Mouse (Mus musculus): ENCODE data around the gene Rraga. TPM values are rescaled to one million over a fixed set of nuclear protein-coding genes. Genes with fewer than 3 reads are reported as not detected.

The Rraga gene
- polyA plus RNA-seq, 1 experiment from 2014 or later, result 169 TPM

DNA sequence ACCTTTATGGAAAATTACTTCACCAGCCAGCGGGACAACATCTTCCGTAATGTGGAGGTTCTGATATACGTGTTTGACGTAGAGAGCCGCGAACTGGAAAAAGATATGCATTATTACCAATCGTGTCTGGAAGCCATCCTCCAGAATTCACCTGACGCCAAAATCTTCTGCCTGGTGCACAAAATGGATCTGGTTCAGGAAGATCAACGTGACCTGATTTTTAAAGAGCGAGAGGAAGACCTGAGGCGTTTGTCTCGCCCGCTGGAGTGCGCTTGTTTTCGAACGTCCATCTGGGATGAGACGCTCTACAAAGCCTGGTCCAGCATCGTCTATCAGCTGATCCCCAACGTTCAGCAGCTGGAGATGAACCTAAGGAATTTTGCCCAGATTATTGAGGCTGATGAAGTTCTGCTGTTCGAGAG, 663 bp downstream of the Rraga start:
- Histone ChIP-seq H3K4me1 (ENCODE audit: control insufficient read depth, insufficient read depth, low read length) (peaks cover 27% of the 10 kb centered on the region), H3K27ac (ENCODE audit: low read length) (peak overlapping the region; percentile 98), H3K9ac (ENCODE audit: low read depth, low read length) (peak overlapping the region; percentile 87), H3K27me3 (ENCODE audit: control insufficient read depth, insufficient read depth, low read depth, low read length) (no peaks in the 10 kb centered on the region), H3K4me3 (ENCODE audit: low read depth, low read length) (peak overlapping the region; percentile 83), H3K4me2 (ENCODE audit: low read length) (peak overlapping the region; percentile 63), H3K36me3 (ENCODE audit: control insufficient read depth, insufficient read depth, low read length) (no peaks in the 10 kb centered on the region), H3K9me3 (replicated peaks; ENCODE audit: control insufficient read depth, low read length, poor library complexity, severe bottlenecking) (no peaks in the 10 kb centered on the region)
- ATAC-seq, result peak; percentile 10; the same call in 1 of the 2 replicates
- WGBS, result under 1% methylated on average over 20 of the region's 20 CpGs

GRCm38 (mm10) chr4:86576630-86577225, 1.3 kb downstream of the Rraga start:
- Histone ChIP-seq H3K27ac (ENCODE audit: low read length) (peak overlapping the region; percentile 98; the same call in 1 of the 2 replicates), H3K4me1 (ENCODE audit: control insufficient read depth, insufficient read depth, low read length) (peaks cover 27% of the 10 kb centered on the region), H3K9ac (ENCODE audit: low read depth, low read length) (peak overlapping the region; percentile 87), H3K36me3 (ENCODE audit: control insufficient read depth, insufficient read depth, low read length) (no peaks in the 10 kb centered on the region), H3K9me3 (replicated peaks; ENCODE audit: control insufficient read depth, low read length, poor library complexity, severe bottlenecking) (no peaks in the 10 kb centered on the region), H3K27me3 (ENCODE audit: control insufficient read depth, insufficient read depth, low read depth, low read length) (no peaks in the 10 kb centered on the region), H3K4me2 (ENCODE audit: low read length) (peak overlapping the region; percentile 63), H3K4me3 (ENCODE audit: low read depth, low read length) (peak overlapping the region; percentile 83)
- 7% methylated on average over 11 of the region's 11 CpGs for WGBS
- no peak for ATAC-seq

- 54% methylated on average over 4 of the region's 4 CpGs for WGBS
These were observed 4.6 kb downstream of the Rraga start for GRCm38 (mm10) chr4:86580056-86580455.

GRCm38 (mm10) chr4:86580591-86580990, 5.1 kb downstream of the Rraga start:
- no peaks in the 10 kb centered on the region for H3K9me3 ChIP-seq (replicated peaks; ENCODE audit: control insufficient read depth, low read length, poor library complexity, severe bottlenecking)
- 90% methylated on average over 3 of the region's 3 CpGs for WGBS
- H3K4me2 ChIP-seq (ENCODE audit: low read length), result no peak overlapping the region
- H3K4me1 ChIP-seq (ENCODE audit: control insufficient read depth, insufficient read depth, low read length), result peaks cover 27% of the 10 kb centered on the region
- peaks cover 7% of the 10 kb centered on the region; the same call in 1 of the 2 replicates for H3K36me3 ChIP-seq (ENCODE audit: control insufficient read depth, insufficient read depth, low read length)
- no peak for ATAC-seq
- no peak overlapping the region for H3K9ac ChIP-seq (ENCODE audit: low read depth, low read length)
- H3K4me3 ChIP-seq (ENCODE audit: low read depth, low read length), result no peak overlapping the region
- no peaks in the 10 kb centered on the region for H3K27me3 ChIP-seq (ENCODE audit: control insufficient read depth, insufficient read depth, low read depth, low read length)
- no peak overlapping the region for H3K27ac ChIP-seq (ENCODE audit: low read length)

More at GRCm38 (mm10) chr4:86580056-86580455, 4.6 kb downstream of the Rraga start:
- Histone ChIP-seq H3K9me3 (replicated peaks; ENCODE audit: control insufficient read depth, low read length, poor library complexity, severe bottlenecking) (no peaks in the 10 kb centered on the region), H3K27ac (ENCODE audit: low read length) (no peak overlapping the region), H3K4me1 (ENCODE audit: control insufficient read depth, insufficient read depth, low read length) (peaks cover 27% of the 10 kb centered on the region), H3K36me3 (ENCODE audit: control insufficient read depth, insufficient read depth, low read length) (peaks cover 4% of the 10 kb centered on the region; the same call in 1 of the 2 replicates), H3K4me3 (ENCODE audit: low read depth, low read length) (no peak overlapping the region), H3K4me2 (ENCODE audit: low read length) (no peak overlapping the region), H3K9ac (ENCODE audit: low read depth, low read length) (no peak overlapping the region), H3K27me3 (ENCODE audit: control insufficient read depth, insufficient read depth, low read depth, low read length) (no peaks in the 10 kb centered on the region)
- no peak for ATAC-seq

GRCm38 (mm10) chr4:86588236-86588635, 12.8 kb downstream of the Rraga start:
- Histone ChIP-seq H3K27ac (ENCODE audit: low read length) (no peak overlapping the region), H3K4me1 (ENCODE audit: control insufficient read depth, insufficient read depth, low read length) (no peaks in the 10 kb centered on the region), H3K4me2 (ENCODE audit: low read length) (no peak overlapping the region), H3K9me3 (replicated peaks; ENCODE audit: control insufficient read depth, low read length, poor library complexity, severe bottlenecking) (no peaks in the 10 kb centered on the region), H3K27me3 (ENCODE audit: control insufficient read depth, insufficient read depth, low read depth, low read length) (no peaks in the 10 kb centered on the region), H3K36me3 (ENCODE audit: control insufficient read depth, insufficient read depth, low read length) (peaks cover 11% of the 10 kb centered on the region), H3K9ac (ENCODE audit: low read depth, low read length) (no peak overlapping the region), H3K4me3 (ENCODE audit: low read depth, low read length) (no peak overlapping the region)
- WGBS, result 86% methylated on average over 3 of the region's 3 CpGs
- ATAC-seq, result no peak

DNA sequence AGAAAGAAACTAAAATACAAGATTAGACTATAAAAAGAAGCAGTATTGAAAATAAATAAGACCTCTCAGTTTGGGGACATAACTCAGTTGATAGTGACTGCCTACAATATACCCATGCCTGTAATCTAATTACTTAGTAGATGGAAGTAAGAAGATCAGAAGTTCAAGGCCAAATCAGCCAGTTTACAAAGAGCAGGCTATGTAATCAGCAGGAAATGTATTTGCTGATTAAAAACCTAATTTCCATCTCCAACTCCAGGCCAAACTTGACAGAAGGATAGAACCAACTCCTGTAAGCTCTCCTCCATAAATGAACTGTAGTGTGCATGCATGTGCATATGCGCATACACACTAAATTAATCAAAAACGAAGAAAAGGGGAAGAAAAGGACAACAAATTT, 15.8 kb downstream of the Rraga start:
- H3K27ac ChIP-seq (ENCODE audit: low read length), result no peak overlapping the region
- H3K9ac ChIP-seq (ENCODE audit: low read depth, low read length), result no peak overlapping the region
- no peak overlapping the region for H3K4me3 ChIP-seq (ENCODE audit: low read depth, low read length)
- ATAC-seq, result no peak
- H3K4me1 ChIP-seq (ENCODE audit: control insufficient read depth, insufficient read depth, low read length), result no peaks in the 10 kb centered on the region
- no peak overlapping the region for H3K4me2 ChIP-seq (ENCODE audit: low read length)
- H3K27me3 ChIP-seq (ENCODE audit: control insufficient read depth, insufficient read depth, low read depth, low read length), result no peaks in the 10 kb centered on the region
- peaks cover 5% of the 10 kb centered on the region; the same call in 1 of the 2 replicates for H3K36me3 ChIP-seq (ENCODE audit: control insufficient read depth, insufficient read depth, low read length)
- 96% methylated on average over 2 of the region's 2 CpGs for WGBS
- H3K9me3 ChIP-seq (replicated peaks; ENCODE audit: control insufficient read depth, low read length, poor library complexity, severe bottlenecking), result no peaks in the 10 kb centered on the region

DNA sequence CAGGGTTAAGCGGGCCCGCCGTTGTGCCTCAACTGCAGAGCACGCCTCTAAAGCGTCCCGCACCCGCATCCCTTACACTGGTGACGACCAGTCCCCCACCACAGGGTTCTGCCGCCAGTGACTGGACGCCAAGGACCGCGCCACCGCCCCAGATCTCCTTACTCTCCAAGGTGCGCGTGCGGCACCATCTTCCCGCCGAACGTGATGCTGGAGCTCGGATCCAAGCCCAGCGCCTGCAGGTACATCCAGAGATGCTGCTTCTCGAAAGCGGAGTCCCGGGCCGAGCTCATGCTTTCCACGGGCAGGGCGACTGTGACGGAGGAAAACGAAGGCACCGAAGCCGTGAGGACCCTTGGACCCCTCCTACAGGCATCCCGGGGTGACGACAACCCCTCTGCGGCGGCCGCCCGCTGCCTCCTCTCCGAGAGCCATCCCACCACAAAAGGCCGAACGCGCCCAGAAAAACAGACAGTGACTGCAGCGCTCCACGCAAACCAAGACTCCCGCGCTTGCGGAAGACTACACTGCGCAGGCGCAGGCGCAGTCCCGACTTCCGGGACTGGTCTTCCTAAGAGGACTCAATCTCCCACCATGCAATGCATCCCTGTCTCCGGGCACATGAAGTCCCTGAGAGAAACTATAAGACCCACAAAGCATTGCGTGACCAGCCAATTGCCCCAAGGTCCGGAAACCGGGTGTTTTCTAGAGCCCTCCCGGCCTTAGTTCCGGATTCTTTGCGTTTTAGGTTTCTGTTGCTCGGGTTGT, 36.2 kb downstream of the Rraga start, which contains the start of gene Haus6:
TSS of gene Haus6 (minus strand) at position 532 of the 765 bp plus-strand sequence.
- under 1% methylated on average over 59 of the region's 59 CpGs for WGBS
- Histone ChIP-seq H3K9ac (ENCODE audit: low read depth, low read length) (peak within 1 kb of the TSS; percentile 77), H3K4me3 (ENCODE audit: low read depth, low read length) (peak within 1 kb of the TSS; percentile 85), H3K9me3 (replicated peaks; ENCODE audit: control insufficient read depth, low read length, poor library complexity, severe bottlenecking) (no peaks in the 10 kb centered on the region), H3K4me2 (ENCODE audit: low read length) (peak within 1 kb of the TSS; percentile 97), H3K36me3 (ENCODE audit: control insufficient read depth, insufficient read depth, low read length) (no peaks in the 10 kb centered on the region), H3K4me1 (ENCODE audit: control insufficient read depth, insufficient read depth, low read length) (peaks cover 19% of the 10 kb centered on the region), H3K27ac (ENCODE audit: low read length) (peak within 1 kb of the TSS; percentile 65), H3K27me3 (ENCODE audit: control insufficient read depth, insufficient read depth, low read depth, low read length) (no peaks in the 10 kb centered on the region; the same call in 1 of the 2 replicates)
- ATAC-seq, result peak; percentile 100

DNA sequence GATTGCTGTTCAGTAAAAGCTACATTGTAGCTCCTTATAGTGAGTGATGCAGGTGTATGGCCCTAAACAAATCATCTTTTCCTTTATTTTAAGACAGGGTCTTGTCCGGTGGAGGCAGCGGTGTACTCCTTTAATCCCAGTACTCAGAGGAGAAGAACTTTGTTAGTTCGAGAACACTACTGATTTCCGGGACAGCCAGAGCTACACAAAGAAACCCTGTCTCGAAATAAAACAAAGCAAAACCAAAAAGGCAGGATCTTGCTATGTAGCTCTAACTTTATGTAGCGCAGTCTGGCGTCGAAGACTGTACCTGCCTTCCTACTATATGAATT, 36.8 kb downstream of the Rraga start:
- WGBS, result 37% methylated on average over 8 of the region's 8 CpGs
- H3K4me1 ChIP-seq (ENCODE audit: control insufficient read depth, insufficient read depth, low read length), result peaks cover 19% of the 10 kb centered on the region
- no peak; the same call in 1 of the 2 replicates for ATAC-seq
- peak overlapping the region; percentile 52 for H3K4me2 ChIP-seq (ENCODE audit: low read length)
- peak overlapping the region; percentile 65 for H3K27ac ChIP-seq (ENCODE audit: low read length)
- H3K9ac ChIP-seq (ENCODE audit: low read depth, low read length), result peak overlapping the region; percentile 57; the same call in 1 of the 2 replicates
- peak overlapping the region; percentile 85 for H3K4me3 ChIP-seq (ENCODE audit: low read depth, low read length)
- H3K36me3 ChIP-seq (ENCODE audit: control insufficient read depth, insufficient read depth, low read length), result no peaks in the 10 kb centered on the region
- H3K9me3 ChIP-seq (replicated peaks; ENCODE audit: control insufficient read depth, low read length, poor library complexity, severe bottlenecking), result no peaks in the 10 kb centered on the region
- no peaks in the 10 kb centered on the region; the same call in 1 of the 2 replicates for H3K27me3 ChIP-seq (ENCODE audit: control insufficient read depth, insufficient read depth, low read depth, low read length)

DNA sequence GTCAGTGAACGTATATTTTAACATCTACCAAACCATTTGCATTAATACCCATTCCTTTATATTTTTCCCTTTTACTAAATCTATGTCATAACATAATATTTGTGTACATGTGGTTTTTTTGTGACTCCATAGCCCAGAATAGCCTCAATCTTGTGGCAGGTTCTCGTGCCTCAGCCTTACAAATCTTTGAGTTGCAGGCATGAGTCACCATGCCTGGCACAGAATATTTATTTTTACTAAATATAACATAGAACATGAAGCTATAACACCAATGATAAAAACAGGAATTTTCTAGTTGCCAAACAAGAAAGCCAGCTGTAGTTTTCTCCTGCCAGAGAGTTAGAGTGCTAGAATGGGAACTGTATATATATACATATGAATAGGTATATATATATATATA, 45.0 kb downstream of the Rraga start:
- no peak overlapping the region for H3K4me2 ChIP-seq (ENCODE audit: low read length)
- no peaks in the 10 kb centered on the region for H3K27me3 ChIP-seq (ENCODE audit: control insufficient read depth, insufficient read depth, low read depth, low read length)
- H3K27ac ChIP-seq (ENCODE audit: low read length), result no peak overlapping the region
- ATAC-seq, result no peak
- H3K9ac ChIP-seq (ENCODE audit: low read depth, low read length), result no peak overlapping the region
- no peaks in the 10 kb centered on the region for H3K9me3 ChIP-seq (replicated peaks; ENCODE audit: control insufficient read depth, low read length, poor library complexity, severe bottlenecking)
- 59% methylated on average over 2 of the region's 2 CpGs for WGBS
- no peaks in the 10 kb centered on the region for H3K4me1 ChIP-seq (ENCODE audit: control insufficient read depth, insufficient read depth, low read length)
- H3K36me3 ChIP-seq (ENCODE audit: control insufficient read depth, insufficient read depth, low read length), result no peaks in the 10 kb centered on the region
- no peak overlapping the region for H3K4me3 ChIP-seq (ENCODE audit: low read depth, low read length)

All from midbrain, embryonic 16.5 days (tissue).